Mouse (Mus musculus): ENCODE results near the gene Zfp101. TPM values are rescaled to one million over a fixed set of nuclear protein-coding genes. Genes with fewer than 3 reads are reported as not detected.

The Zfp101 gene
- 3.4 and 3.7 TPM in 2 replicates for polyA plus RNA-seq (2015; fragmentation: Nextera tagmentation; extraction: Ambion mirVana)

GRCm38 (mm10) chr17:33394182-33395034 is at the start of gene Zfp101:
Zfp101 (minus strand) TSS chr17:33394641.

DNA sequence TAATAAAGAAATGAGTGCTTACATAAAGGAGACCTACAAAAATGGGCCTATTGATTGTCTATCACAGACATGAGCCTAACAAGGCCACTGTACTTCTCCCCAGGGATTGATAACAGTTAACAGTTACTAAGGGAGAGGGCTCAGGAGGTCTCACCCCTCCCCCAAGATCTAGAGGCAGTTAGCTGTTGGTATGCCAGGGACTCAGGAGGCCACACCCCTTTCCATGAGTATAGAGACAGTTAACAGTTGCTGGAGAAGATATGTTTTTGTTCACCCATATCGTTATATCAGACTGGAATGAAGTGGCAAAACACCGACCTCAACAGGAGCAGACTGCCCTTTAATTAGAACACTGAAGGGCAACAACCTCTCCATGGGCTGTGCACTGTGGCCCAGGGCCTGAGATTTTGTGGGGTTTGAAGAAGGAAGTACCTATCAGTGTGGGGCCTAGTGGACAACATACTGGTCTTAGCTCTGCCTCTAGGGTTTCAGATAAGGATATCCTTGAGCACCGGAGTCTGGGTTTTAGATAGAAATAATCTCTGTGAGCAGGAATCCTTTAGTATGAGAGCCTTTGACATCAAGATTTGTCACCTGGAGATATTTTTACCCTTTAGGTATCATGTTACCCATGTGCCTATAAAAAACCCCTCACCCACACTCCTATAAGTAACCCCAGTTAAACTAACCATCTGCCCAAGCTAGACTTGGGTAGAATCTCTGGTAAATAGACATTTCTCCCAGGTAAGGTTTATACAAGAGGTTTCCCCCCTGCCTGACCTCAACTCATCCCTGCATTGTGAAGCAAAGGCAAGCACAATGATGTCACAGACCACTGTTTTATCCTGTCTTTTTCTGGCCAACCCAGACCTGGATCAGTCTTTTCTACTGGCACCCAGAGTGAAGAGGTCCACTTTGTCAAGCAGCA is 37.8 kb upstream of the Zfp101 start, which contains the start of gene Actl9:
Gene Actl9 (plus strand): TSS at position 878 of the 928 bp plus-strand sequence.

DNA sequence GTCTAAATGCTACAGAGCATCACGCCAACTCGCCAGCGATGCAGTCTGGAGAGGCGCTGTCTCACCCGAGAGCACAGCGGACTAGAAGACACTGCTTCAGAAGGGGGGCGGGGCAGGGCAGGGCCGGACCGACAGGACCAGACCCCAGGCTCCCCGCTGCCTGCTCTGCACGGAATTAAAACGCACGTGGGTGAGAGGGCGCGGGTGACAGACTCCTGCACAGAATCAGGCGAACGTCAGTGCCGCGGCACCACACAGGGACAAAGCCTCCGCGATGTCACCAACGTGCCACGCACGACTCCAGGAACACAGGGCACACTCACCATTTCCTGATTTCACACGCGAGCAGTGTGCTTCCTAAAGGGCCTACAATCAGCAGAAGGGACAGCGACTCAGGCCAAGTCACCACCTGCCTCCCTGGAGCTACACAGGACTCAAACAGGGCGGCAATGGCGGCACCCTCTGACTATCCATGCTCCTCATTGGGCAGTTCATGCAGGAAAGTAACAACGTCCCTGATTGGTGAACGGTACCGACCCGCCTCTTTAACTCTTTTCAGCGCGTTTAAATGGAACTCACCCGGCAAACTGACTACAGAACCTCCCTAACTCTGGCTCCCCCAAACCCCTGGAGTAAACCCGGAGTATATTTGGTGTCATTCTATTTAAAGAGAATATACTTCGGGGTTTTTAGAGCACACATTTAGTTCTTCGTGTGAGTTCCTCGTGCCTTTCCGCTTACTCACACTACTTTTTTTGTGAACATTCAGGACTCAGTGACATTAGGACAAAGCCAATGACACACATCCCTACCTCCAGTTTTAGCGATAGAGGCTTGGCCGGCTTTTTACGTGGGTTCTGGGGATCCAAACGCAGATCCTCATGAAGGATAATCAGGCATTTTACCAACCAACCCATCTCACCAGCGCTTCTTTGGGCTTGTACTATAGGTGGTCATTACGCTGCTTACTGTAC is 35.7 kb downstream of the Zfp101 start, which contains the start of gene Zfp81:
Gene Zfp81 (minus strand): TSS at position 468 of the 974 bp plus-strand sequence.

Other genes starting within 250 kb of the Zfp101 start
- gene Olfr55, start 226.2 kb downstream of the Zfp101 start, polyA plus RNA-seq (2015; fragmentation: Nextera tagmentation; extraction: Ambion mirVana) = not detected in 2 replicates
- 0.04 TPM in 1 of 2 replicates, not detected in the other for gene Olfr239, start 203.3 kb downstream of the Zfp101 start, polyA plus RNA-seq (2015; fragmentation: Nextera tagmentation; extraction: Ambion mirVana)
- not detected in 2 replicates for gene Olfr1564, start 173.0 kb downstream of the Zfp101 start, polyA plus RNA-seq (2015; fragmentation: Nextera tagmentation; extraction: Ambion mirVana)
- gene Zfp955a, start 139.5 kb downstream of the Zfp101 start, polyA plus RNA-seq (2015; fragmentation: Nextera tagmentation; extraction: Ambion mirVana) = 6.0 and 6.9 TPM in 2 replicates
- not detected in 2 replicates for gene Olfr63, start 130.0 kb downstream of the Zfp101 start, polyA plus RNA-seq (2015; fragmentation: Nextera tagmentation; extraction: Ambion mirVana)
- 4.9 TPM in 2 replicates for gene Zfp955b, start 105.1 kb downstream of the Zfp101 start, polyA plus RNA-seq (2015; fragmentation: Nextera tagmentation; extraction: Ambion mirVana)
- 4.5 and 4.7 TPM in 2 replicates for gene Zfp81, start 35.8 kb downstream of the Zfp101 start, polyA plus RNA-seq (2015; fragmentation: Nextera tagmentation; extraction: Ambion mirVana)
- 0.11 TPM in 1 of 2 replicates, not detected in the other for gene Actl9, start 38.3 kb upstream of the Zfp101 start, polyA plus RNA-seq (2015; fragmentation: Nextera tagmentation; extraction: Ambion mirVana)
- 27.9 and 29.0 TPM in 2 replicates for gene Adamts10, start 129.6 kb upstream of the Zfp101 start, polyA plus RNA-seq (2015; fragmentation: Nextera tagmentation; extraction: Ambion mirVana)
- gene Myo1f, start 161.1 kb upstream of the Zfp101 start, polyA plus RNA-seq (2015; fragmentation: Nextera tagmentation; extraction: Ambion mirVana) = 3.3 and 6.8 TPM in 2 replicates
- gene Zfp414, start 234.4 kb upstream of the Zfp101 start, polyA plus RNA-seq (2015; fragmentation: Nextera tagmentation; extraction: Ambion mirVana) = 31.3 and 32.4 TPM in 2 replicates
- gene Pram1, start 243.4 kb upstream of the Zfp101 start, polyA plus RNA-seq (2015; fragmentation: Nextera tagmentation; extraction: Ambion mirVana) = 0.41 and 1.3 TPM in 2 replicates